Mouse (Mus musculus): Measurements from ENCODE around the gene Fam98b.

- no peak for TF ChIP-seq USF1 (IDR thresholded peaks at IDR 0.05; ENCODE audit: low read depth)
- TF ChIP-seq CTCF (IDR thresholded peaks at IDR 0.05; ENCODE audit: control insufficient read depth, insufficient read depth, insufficient read length) = no peak
Observed at GRCm38 (mm10) chr2:117216152-117216551, 33.4 kb upstream of the Fam98b start.

Data from C2C12 (cell line).